17 mouse cellular contexts compared by ENCODE assay signal in genomic region chr4:62993190-62993589, GRCm38 (mm10). TPM values are rescaled to one million over a fixed set of nuclear protein-coding genes. Genes with fewer than 3 reads are reported as not detected.
DNase-seq lines count a peak whose midpoint lies in the region; ATAC-seq and TF ChIP-seq lines count a peak whose summit lies in the region.
"Had no signal": no experiment of that assay in that cellular context is flagged by ENCODE, and none has a peak within 500 bp of the region (broad histone marks: within the 10 kb centered on the region; RNA-seq: fewer than 3 reads in every experiment).

No protein-coding gene starts in this region.

- no peaks in the 10 kb centered on the region for H3K27me3 ChIP-seq in intestine, embryonic 16.5 days (replicated peaks; ENCODE audit: control insufficient read depth, insufficient read depth, low read length)
- H3K27me3 ChIP-seq in intestine, postnatal 0 days (replicated peaks; ENCODE audit: control insufficient read depth, insufficient read depth, low read length) = no peaks in the 10 kb centered on the region
- no peaks in the 10 kb centered on the region for H3K27me3 ChIP-seq in lung, embryonic 16.5 days (ENCODE audit: control insufficient read depth, insufficient read depth, low read depth, low read length)
- H3K27me3 ChIP-seq in liver, embryonic 13.5 days = no peaks in the 10 kb centered on the region
- H3K27me3 ChIP-seq in liver, embryonic 15.5 days = no peaks in the 10 kb centered on the region
- no peaks in the 10 kb centered on the region for H3K27me3 ChIP-seq in kidney, adult 2 months (replicated peaks; ENCODE audit: control insufficient read depth, insufficient read depth, low read length)
- H3K27me3 ChIP-seq: forebrain, embryonic 15.5 days; heart, embryonic 13.5 days had no signal

- H3K4me3 ChIP-seq in intestine, embryonic 16.5 days (ENCODE audit: low read length) = no peak overlapping the region
- no peak overlapping the region for H3K4me3 ChIP-seq in intestine, postnatal 0 days (ENCODE audit: low read depth, low read length)
- no peak overlapping the region for H3K4me3 ChIP-seq in lung, embryonic 16.5 days (ENCODE audit: low read length)
- no peak overlapping the region for H3K4me3 ChIP-seq in lung, adult 2 months (replicated peaks; ENCODE audit: extremely low read depth, low read depth, low read length)
- H3K4me3 ChIP-seq in liver, embryonic 13.5 days (replicated peaks) = no peak overlapping the region
- no peak overlapping the region for H3K4me3 ChIP-seq in liver, embryonic 15.5 days (replicated peaks)
- H3K4me3 ChIP-seq in kidney, adult 2 months (ENCODE audit: insufficient read depth, low read depth, low read length) = no peak overlapping the region
- H3K4me3 ChIP-seq: embryonic facial prominence, embryonic 10.5 days; forebrain, embryonic 15.5 days; heart, embryonic 13.5 days had no signal

- DNase-seq in lung, adult 2 months = no peak
- DNase-seq in liver, embryonic 13.5 days = no peak
- DNase-seq in testis, postnatal 10 days (ENCODE audit: low spot score) = no peak
- no peak for DNase-seq in kidney, adult 2 months
- DNase-seq: adrenal gland, adult 8-10 months; adrenal gland, postnatal 36 days; cerebellum, adult 2 months; cerebellum, postnatal 10 days; gastrocnemius, postnatal 36 days; heart, postnatal 36 days had no signal

- ATAC-seq in intestine, embryonic 16.5 days = peak; percentile 36; the same call in 1 of the 2 replicates
- ATAC-seq in intestine, postnatal 0 days = no peak
- ATAC-seq in lung, embryonic 16.5 days (ENCODE audit: low read depth) = peak; percentile 57
- peak; percentile 48; the same call in 1 of the 2 replicates for ATAC-seq in liver, embryonic 13.5 days (ENCODE audit: low read depth)
- peak; percentile 81 for ATAC-seq in liver, embryonic 15.5 days (ENCODE audit: insufficient read depth)
- ATAC-seq: forebrain, embryonic 15.5 days had no signal

- H3K27ac ChIP-seq in intestine, embryonic 16.5 days (ENCODE audit: low read length) = no peak overlapping the region
- H3K27ac ChIP-seq in intestine, postnatal 0 days (ENCODE audit: low read depth, low read length) = no peak overlapping the region
- H3K27ac ChIP-seq in lung, embryonic 16.5 days (ENCODE audit: low read length) = no peak overlapping the region
- no peak overlapping the region for H3K27ac ChIP-seq in liver, embryonic 13.5 days
- H3K27ac ChIP-seq in liver, embryonic 15.5 days (replicated peaks) = 0 out of 2 replicates have a peak overlapping the region, but pooled peaks have one; percentile 38
- H3K27ac ChIP-seq in kidney, adult 2 months (ENCODE audit: insufficient read depth, low read depth, low read length) = no peak overlapping the region
- H3K27ac ChIP-seq: embryonic facial prominence, embryonic 10.5 days; forebrain, embryonic 15.5 days; heart, embryonic 13.5 days had no signal

- TF ChIP-seq CTCF in intestine, postnatal 0 days (IDR thresholded peaks at IDR 0.05; ENCODE audit: low read depth) = no peak
- no peak for TF ChIP-seq CTCF in lung, adult 2 months (IDR thresholded peaks at IDR 0.05; ENCODE audit: insufficient read depth, low read length)
- TF ChIP-seq CTCF in kidney, adult 2 months (conservative IDR thresholded peaks at IDR 0.05; ENCODE audit: insufficient read depth, insufficient read length, low read depth, low read length) = no peak

- no peaks in the 10 kb centered on the region; the same call in 1 of the 2 replicates for H3K36me3 ChIP-seq in intestine, embryonic 16.5 days (ENCODE audit: control insufficient read depth, insufficient read depth, low read length)
- no peaks in the 10 kb centered on the region for H3K36me3 ChIP-seq in intestine, postnatal 0 days (ENCODE audit: control insufficient read depth, insufficient read depth)
- H3K36me3 ChIP-seq in lung, embryonic 16.5 days (ENCODE audit: control insufficient read depth, insufficient read depth, low read length) = no peaks in the 10 kb centered on the region
- H3K36me3 ChIP-seq in liver, embryonic 13.5 days = no peaks in the 10 kb centered on the region
- no peaks in the 10 kb centered on the region for H3K36me3 ChIP-seq in liver, embryonic 15.5 days (replicated peaks)
- no peaks in the 10 kb centered on the region for H3K36me3 ChIP-seq in kidney, adult 2 months (ENCODE audit: control insufficient read depth, insufficient read depth, low read length)
- H3K36me3 ChIP-seq: forebrain, embryonic 15.5 days; heart, embryonic 13.5 days had no signal

- no peak overlapping the region for H3K4me2 ChIP-seq in intestine, embryonic 16.5 days (ENCODE audit: low read depth, low read length)
- no peak overlapping the region for H3K4me2 ChIP-seq in intestine, postnatal 0 days (replicated peaks; ENCODE audit: low read depth)
- no peak overlapping the region for H3K4me2 ChIP-seq in lung, embryonic 16.5 days (ENCODE audit: low read depth, low read length)
- H3K4me2 ChIP-seq in liver, embryonic 13.5 days = no peak overlapping the region
- H3K4me2 ChIP-seq in liver, embryonic 15.5 days = no peak overlapping the region
- H3K4me2 ChIP-seq: forebrain, embryonic 15.5 days; heart, embryonic 13.5 days had no signal

- no peak for TF ChIP-seq POLR2A in lung, adult 2 months (IDR thresholded peaks at IDR 0.05; ENCODE audit: borderline replicate concordance, extremely low read depth, low read depth, low read length)
- no peak for TF ChIP-seq POLR2A in kidney, adult 2 months (IDR thresholded peaks at IDR 0.05; ENCODE audit: low read depth, low read length)

- H3K9ac ChIP-seq in intestine, embryonic 16.5 days (ENCODE audit: low read depth, low read length) = no peak overlapping the region
- no peak overlapping the region for H3K9ac ChIP-seq in intestine, postnatal 0 days (ENCODE audit: low read depth, low read length)
- H3K9ac ChIP-seq in lung, embryonic 16.5 days (ENCODE audit: low read length) = no peak overlapping the region
- no peak overlapping the region for H3K9ac ChIP-seq in liver, embryonic 13.5 days
- H3K9ac ChIP-seq in liver, embryonic 15.5 days = no peak overlapping the region
- H3K9ac ChIP-seq: forebrain, embryonic 15.5 days; heart, embryonic 13.5 days had no signal

- peaks cover 5% of the 10 kb centered on the region; the same call in 1 of the 2 replicates for H3K9me3 ChIP-seq in intestine, embryonic 16.5 days (ENCODE audit: control insufficient read depth, low read length)
- H3K9me3 ChIP-seq in intestine, postnatal 0 days (ENCODE audit: control insufficient read depth) = no peaks in the 10 kb centered on the region
- no peaks in the 10 kb centered on the region for H3K9me3 ChIP-seq in lung, embryonic 16.5 days (ENCODE audit: control insufficient read depth, low read length)
- no peaks in the 10 kb centered on the region for H3K9me3 ChIP-seq in liver, embryonic 13.5 days (replicated peaks)
- no peaks in the 10 kb centered on the region for H3K9me3 ChIP-seq in liver, embryonic 15.5 days (replicated peaks)
- H3K9me3 ChIP-seq: forebrain, embryonic 15.5 days had no signal

- peaks cover 14% of the 10 kb centered on the region for H3K4me1 ChIP-seq in intestine, embryonic 16.5 days (ENCODE audit: control insufficient read depth, insufficient read depth, low read length)
- no peaks in the 10 kb centered on the region for H3K4me1 ChIP-seq in intestine, postnatal 0 days (replicated peaks; ENCODE audit: control insufficient read depth, insufficient read depth, low read length)
- H3K4me1 ChIP-seq in lung, embryonic 16.5 days (replicated peaks; ENCODE audit: control insufficient read depth, insufficient read depth, low read length) = peaks cover 21% of the 10 kb centered on the region
- H3K4me1 ChIP-seq in lung, adult 2 months (ENCODE audit: control insufficient read depth, insufficient read depth, low read length) = no peaks in the 10 kb centered on the region
- H3K4me1 ChIP-seq in liver, embryonic 13.5 days (replicated peaks) = peaks cover 9% of the 10 kb centered on the region
- peaks cover 2% of the 10 kb centered on the region for H3K4me1 ChIP-seq in liver, embryonic 15.5 days (replicated peaks)
- peaks cover 1% of the 10 kb centered on the region; the same call in 1 of the 2 replicates for H3K4me1 ChIP-seq in kidney, adult 2 months (ENCODE audit: control insufficient read depth, insufficient read depth, low read length)

- 50% methylated on average over 2 of the region's 2 CpGs for WGBS in intestine, embryonic 16.5 days
- WGBS in intestine, postnatal 0 days = 17% methylated on average over 2 of the region's 2 CpGs
- WGBS in lung, embryonic 16.5 days = 23% methylated on average over 2 of the region's 2 CpGs
- 43% methylated on average over 2 of the region's 2 CpGs for WGBS in lung, adult 2 months
- WGBS in liver, embryonic 13.5 days (ENCODE audit: insufficient replicate concordance) = 58% methylated on average over 2 of the region's 2 CpGs
- 64% methylated on average over 2 of the region's 2 CpGs for WGBS in liver, embryonic 15.5 days (ENCODE audit: insufficient replicate concordance)
- 92% methylated on average over 2 of the region's 2 CpGs for WGBS in kidney, adult 2 months

RNA-seq across cellular contexts. Expression of gene Zfp618, which starts 27.8 kb away (rescaled TPM):
- polyA plus RNA-seq in intestine, embryonic 16.5 days (2015; fragmentation: Nextera tagmentation; extraction: Ambion mirVana) = 15.0 and 15.3 TPM in 2 replicates
- polyA plus RNA-seq in intestine, postnatal 0 days (2015; fragmentation: Nextera tagmentation; extraction: Ambion mirVana) = 2.6 and 5.6 TPM in 2 replicates
- polyA plus RNA-seq in lung, embryonic 16.5 days (2015; fragmentation: Nextera tagmentation; extraction: Ambion mirVana) = 26.7 TPM in 2 replicates
- polyA plus RNA-seq in lung, adult 2 months (2012; rRNA removed) = 1.5 and 1.6 TPM in 2 replicates
- 2.1 and 4.3 TPM in 2 replicates for polyA plus RNA-seq in liver, embryonic 13.5 days (2015; fragmentation: Nextera tagmentation; extraction: Ambion mirVana)
- polyA plus RNA-seq in liver, embryonic 15.5 days (2015; fragmentation: Nextera tagmentation; extraction: Ambion mirVana) = 4.3 and 5.6 TPM in 2 replicates
- polyA plus RNA-seq in kidney, adult 2 months (2012; rRNA removed) = 7.7 and 10.2 TPM in 2 replicates
